Mouse (Mus musculus): ENCODE measurements around the gene Rem1. TPM values are rescaled to one million over a fixed set of nuclear protein-coding genes. Genes with fewer than 3 reads are reported as not detected.
A peak's percentile ranks its signal among the peaks of the same experiment; 100 is the strongest.
"Not testable (repeated sequence)": the region's sequence is repeated elsewhere in the genome, so short reads cannot be mapped to it uniquely, and the experiment has no call there.

Gene Rem1
- polyA plus RNA-seq, 1 experiment from 2014 or later, result 61.8 TPM

DNA sequence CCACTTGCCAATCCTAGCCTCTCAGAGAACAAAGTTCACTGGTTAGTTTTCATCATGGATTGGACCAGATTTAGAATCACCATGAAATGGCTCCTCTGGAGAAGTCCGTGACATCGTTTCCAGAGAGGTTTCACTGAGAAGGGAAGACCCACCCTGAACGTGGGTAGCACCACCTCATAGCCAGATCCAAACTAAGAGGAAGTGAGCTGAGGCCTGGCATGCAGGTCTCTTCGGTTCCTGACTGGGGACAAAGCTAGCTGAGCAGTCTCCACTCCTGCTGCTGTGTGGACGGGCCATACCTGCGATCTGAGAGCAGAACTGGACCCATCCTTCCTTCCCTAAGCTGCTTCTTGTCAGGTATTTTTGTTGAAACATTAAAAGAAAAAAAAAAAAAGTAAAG is 34.4 kb downstream of the Rem1 start:
- Histone ChIP-seq H3K36me3 (ENCODE audit: control insufficient read depth, insufficient read depth, low read length) (no peaks in the 10 kb centered on the region), H3K27ac (ENCODE audit: low read depth, low read length) (no peak overlapping the region), H3K9me3 (ENCODE audit: control insufficient read depth, low read length) (no peaks in the 10 kb centered on the region), H3K9ac (ENCODE audit: low read depth, low read length) (no peak overlapping the region), H3K27me3 (ENCODE audit: control insufficient read depth, insufficient read depth, low read length) (no peaks in the 10 kb centered on the region), H3K4me1 (ENCODE audit: control insufficient read depth, insufficient read depth, low read length) (no peaks in the 10 kb centered on the region), H3K4me3 (ENCODE audit: low read length) (no peak overlapping the region), H3K4me2 (replicated peaks; ENCODE audit: low read depth, low read length) (no peak overlapping the region)
- 79% methylated on average over 6 of the region's 6 CpGs for WGBS
- ATAC-seq (ENCODE audit: low FRiP score, low TSS enrichment), result no peak

DNA sequence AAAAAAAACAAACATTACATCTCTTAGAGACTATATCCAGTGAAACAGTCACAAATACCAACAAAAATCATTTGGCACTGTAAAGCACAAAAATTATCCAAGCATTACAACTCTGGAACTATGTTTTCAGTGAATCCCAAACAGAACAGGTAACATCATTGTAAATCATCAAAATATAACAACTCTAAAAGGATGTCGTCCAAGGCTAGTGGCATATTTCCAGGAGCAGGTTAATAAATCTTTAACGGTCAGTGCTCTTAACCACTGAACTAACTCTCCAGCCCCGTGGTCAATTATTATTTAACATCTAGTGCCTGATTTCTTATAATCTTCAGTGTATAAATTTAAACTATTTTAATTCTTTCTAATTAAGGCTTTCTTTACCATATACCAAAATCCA is 39.4 kb downstream of the Rem1 start:
- not testable (repeated sequence) for H3K4me1 ChIP-seq (ENCODE audit: control insufficient read depth, insufficient read depth, low read length); ATAC-seq (ENCODE audit: low FRiP score, low TSS enrichment); H3K4me3 ChIP-seq (ENCODE audit: low read length); H3K27ac ChIP-seq (ENCODE audit: low read depth, low read length); H3K27me3 ChIP-seq (ENCODE audit: control insufficient read depth, insufficient read depth, low read length); H3K9me3 ChIP-seq (ENCODE audit: control insufficient read depth, low read length); H3K36me3 ChIP-seq (ENCODE audit: control insufficient read depth, insufficient read depth, low read length); H3K9ac ChIP-seq (ENCODE audit: low read depth, low read length); H3K4me2 ChIP-seq (replicated peaks; ENCODE audit: low read depth, low read length)
- WGBS, result 55% methylated on average over 3 of the region's 3 CpGs

DNA sequence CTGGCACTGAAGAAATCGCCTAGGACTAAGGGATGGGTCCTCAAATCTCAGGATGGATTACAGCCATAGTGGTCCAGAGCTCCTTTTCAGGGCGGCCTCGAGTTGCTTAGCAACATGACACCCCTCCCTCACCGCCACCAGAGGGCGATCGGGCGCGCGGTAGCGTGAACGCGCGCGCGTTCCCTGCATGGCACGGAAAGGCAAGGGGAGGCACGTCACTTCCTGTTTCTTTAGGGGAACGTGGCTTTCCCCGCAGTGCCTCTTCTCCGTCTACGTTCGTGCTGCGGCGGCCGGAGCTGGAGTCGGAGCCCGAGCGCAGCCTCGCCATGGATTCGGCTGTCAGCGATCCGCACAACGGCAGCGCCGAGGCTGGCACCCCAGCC is 42.5 kb downstream of the Rem1 start, which contains the start of gene H13:
TSS of gene H13 (plus strand) at position 206 of the 383 bp plus-strand sequence.
- peak; percentile 80 for ATAC-seq (ENCODE audit: low FRiP score, low TSS enrichment)
- H3K4me2 ChIP-seq (replicated peaks; ENCODE audit: low read depth, low read length), result peak within 1 kb of the TSS; percentile 90
- H3K9ac ChIP-seq (ENCODE audit: low read depth, low read length), result peak within 1 kb of the TSS; percentile 98
- peak within 1 kb of the TSS; percentile 89 for H3K4me3 ChIP-seq (ENCODE audit: low read length)
- no peaks in the 10 kb centered on the region for H3K27me3 ChIP-seq (ENCODE audit: control insufficient read depth, insufficient read depth, low read length)
- peaks cover 35% of the 10 kb centered on the region for H3K4me1 ChIP-seq (ENCODE audit: control insufficient read depth, insufficient read depth, low read length)
- no peaks in the 10 kb centered on the region for H3K9me3 ChIP-seq (ENCODE audit: control insufficient read depth, low read length)
- peaks cover 22% of the 10 kb centered on the region for H3K36me3 ChIP-seq (ENCODE audit: control insufficient read depth, insufficient read depth, low read length)
- H3K27ac ChIP-seq (ENCODE audit: low read depth, low read length), result peak within 1 kb of the TSS; percentile 95
- 0% methylated on average over 35 of the region's 35 CpGs for WGBS

DNA sequence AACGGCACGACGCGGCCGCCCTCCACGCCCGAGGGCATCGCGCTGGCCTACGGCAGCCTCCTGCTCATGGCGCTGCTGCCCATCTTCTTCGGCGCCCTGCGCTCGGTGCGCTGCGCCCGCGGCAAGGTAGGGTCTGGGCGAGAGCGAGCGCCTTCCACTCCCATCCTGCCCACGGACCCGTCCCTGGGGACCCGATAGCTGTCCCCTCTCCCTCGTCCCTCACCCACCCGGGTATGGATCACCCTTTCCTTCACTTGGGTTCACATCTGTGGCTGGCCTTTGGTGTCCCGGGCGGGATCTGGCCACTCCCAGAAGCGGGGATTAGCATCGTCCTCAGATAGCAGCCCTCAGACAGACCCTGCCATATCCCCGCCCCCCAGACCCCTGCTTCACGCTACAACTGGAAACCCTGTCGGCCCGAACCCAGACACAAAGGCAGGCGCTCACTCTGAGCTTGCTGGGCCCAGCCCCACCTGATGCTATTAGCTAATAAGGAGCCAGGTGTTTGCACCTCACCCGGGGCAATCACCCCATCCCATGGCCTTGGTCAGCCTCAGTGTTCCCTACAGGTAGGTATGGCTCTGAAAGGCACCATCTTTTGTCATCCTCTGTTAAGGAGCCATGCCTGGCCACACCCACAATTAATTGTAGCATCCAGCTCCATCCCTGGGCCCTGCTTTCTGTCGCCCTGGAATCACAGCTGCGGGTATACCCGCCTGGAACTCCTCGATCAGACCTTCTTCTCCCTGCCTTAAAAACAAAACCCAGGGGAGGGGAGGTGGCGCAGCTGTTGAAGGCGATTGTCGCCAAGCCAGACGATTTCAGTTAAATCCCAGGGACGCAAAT is 43.1 kb downstream of the Rem1 start:
- Histone ChIP-seq H3K4me1 (ENCODE audit: control insufficient read depth, insufficient read depth, low read length) (peaks cover 36% of the 10 kb centered on the region), H3K27me3 (ENCODE audit: control insufficient read depth, insufficient read depth, low read length) (no peaks in the 10 kb centered on the region), H3K36me3 (ENCODE audit: control insufficient read depth, insufficient read depth, low read length) (peaks cover 27% of the 10 kb centered on the region), H3K9ac (ENCODE audit: low read depth, low read length) (peak overlapping the region; percentile 98), H3K9me3 (ENCODE audit: control insufficient read depth, low read length) (no peaks in the 10 kb centered on the region), H3K27ac (ENCODE audit: low read depth, low read length) (peak overlapping the region; percentile 95), H3K4me2 (replicated peaks; ENCODE audit: low read depth, low read length) (peak overlapping the region; percentile 90), H3K4me3 (ENCODE audit: low read length) (peak overlapping the region; percentile 89)
- under 1% methylated on average over 46 of the region's 46 CpGs for WGBS
- ATAC-seq (ENCODE audit: low FRiP score, low TSS enrichment), result peak; percentile 90

DNA sequence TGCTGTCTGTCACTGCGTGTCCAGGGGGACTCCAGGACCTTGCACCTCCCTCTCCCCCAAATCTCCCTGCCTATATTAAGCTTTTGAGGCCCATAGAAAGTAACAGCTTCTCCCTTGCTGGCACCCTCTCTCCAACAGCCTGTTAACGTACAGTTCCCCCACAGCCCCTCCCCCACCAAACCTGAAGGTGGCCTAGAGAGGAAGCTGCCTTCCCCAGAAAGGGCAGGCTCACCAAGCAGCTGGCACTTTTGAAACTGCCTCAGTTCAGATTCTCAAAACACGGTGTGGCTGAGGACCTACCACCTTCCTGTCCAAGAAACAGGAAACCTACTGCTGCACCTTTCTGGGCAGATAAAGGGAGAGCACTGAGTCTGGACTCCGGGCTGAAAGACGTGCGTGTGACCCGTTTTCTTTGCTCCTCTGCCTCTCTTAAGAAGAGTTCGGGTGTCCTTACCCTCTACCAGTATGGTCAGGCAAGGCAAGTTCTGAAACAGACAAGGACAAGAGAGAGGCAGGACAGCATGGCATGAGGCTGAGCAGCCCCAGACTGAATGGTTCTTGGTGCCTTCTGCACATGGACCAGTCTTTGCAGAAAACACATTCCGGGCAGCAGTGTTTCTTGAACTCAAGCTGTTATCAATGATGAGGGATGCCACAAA is 44.4 kb downstream of the Rem1 start:
- peaks cover 40% of the 10 kb centered on the region for H3K36me3 ChIP-seq (ENCODE audit: control insufficient read depth, insufficient read depth, low read length)
- peak overlapping the region; percentile 95; the same call in 1 of the 2 replicates for H3K27ac ChIP-seq (ENCODE audit: low read depth, low read length)
- ATAC-seq (ENCODE audit: low FRiP score, low TSS enrichment), result no peak
- H3K4me2 ChIP-seq (replicated peaks; ENCODE audit: low read depth, low read length), result peak overlapping the region; percentile 90
- WGBS, result 37% methylated on average over 9 of the region's 9 CpGs
- H3K4me1 ChIP-seq (ENCODE audit: control insufficient read depth, insufficient read depth, low read length), result peaks cover 36% of the 10 kb centered on the region
- H3K9me3 ChIP-seq (ENCODE audit: control insufficient read depth, low read length), result no peaks in the 10 kb centered on the region
- H3K27me3 ChIP-seq (ENCODE audit: control insufficient read depth, insufficient read depth, low read length), result no peaks in the 10 kb centered on the region
- H3K4me3 ChIP-seq (ENCODE audit: low read length), result peak overlapping the region; percentile 89
- peak overlapping the region; percentile 98 for H3K9ac ChIP-seq (ENCODE audit: low read depth, low read length)

DNA sequence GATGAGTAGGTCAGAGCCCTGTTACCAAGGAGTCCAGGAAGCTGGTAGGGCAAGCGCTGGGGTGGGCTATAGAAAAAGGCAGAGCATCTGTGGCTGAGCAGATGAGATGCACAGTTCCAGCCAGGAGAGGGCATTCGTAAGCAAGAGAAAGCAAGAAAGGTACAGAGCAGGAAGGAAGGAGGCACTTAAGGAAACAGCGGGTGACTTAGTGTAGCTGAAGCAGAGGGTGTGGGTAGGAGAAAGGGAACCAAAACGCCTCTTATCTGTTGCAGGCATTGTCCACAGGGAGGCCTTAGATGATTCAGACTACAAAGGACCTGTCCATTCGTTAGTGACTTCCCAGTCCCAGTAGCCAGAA is 44.9 kb downstream of the Rem1 start:
- ATAC-seq (ENCODE audit: low FRiP score, low TSS enrichment), result peak; percentile 19; the same call in 1 of the 2 replicates
- 30% methylated on average over 5 of the region's 5 CpGs for WGBS
- Histone ChIP-seq H3K4me3 (ENCODE audit: low read length) (peak overlapping the region; percentile 89), H3K36me3 (ENCODE audit: control insufficient read depth, insufficient read depth, low read length) (peaks cover 45% of the 10 kb centered on the region), H3K27me3 (ENCODE audit: control insufficient read depth, insufficient read depth, low read length) (no peaks in the 10 kb centered on the region), H3K27ac (ENCODE audit: low read depth, low read length) (no peak overlapping the region), H3K4me1 (ENCODE audit: control insufficient read depth, insufficient read depth, low read length) (peaks cover 36% of the 10 kb centered on the region), H3K9ac (ENCODE audit: low read depth, low read length) (peak overlapping the region; percentile 98), H3K9me3 (ENCODE audit: control insufficient read depth, low read length) (no peaks in the 10 kb centered on the region), H3K4me2 (replicated peaks; ENCODE audit: low read depth, low read length) (peak overlapping the region; percentile 90)

DNA sequence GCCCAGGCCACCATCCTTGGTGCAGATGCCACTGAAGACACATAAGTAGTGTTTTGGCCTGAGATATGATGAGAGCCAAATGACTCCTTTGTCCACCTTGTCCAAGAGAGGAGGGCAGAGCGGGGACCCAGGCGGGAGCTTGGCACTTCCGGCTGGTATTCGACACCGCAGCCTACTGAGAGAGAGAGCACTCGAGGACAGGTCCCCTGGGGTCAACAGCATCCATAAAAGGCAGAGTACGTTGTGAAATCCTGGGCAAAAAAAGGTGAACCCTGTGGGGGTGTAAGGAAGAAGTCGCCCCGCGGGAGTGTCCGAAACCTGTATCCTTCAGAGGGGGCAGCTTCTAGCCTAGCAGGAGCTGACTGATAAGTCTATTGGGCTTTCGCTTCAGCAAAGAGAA is 45.4 kb downstream of the Rem1 start:
- H3K27ac ChIP-seq (ENCODE audit: low read depth, low read length), result no peak overlapping the region
- 62% methylated on average over 12 of the region's 12 CpGs for whole genome bisulfite sequencing
- ATAC-seq (ENCODE audit: low FRiP score, low TSS enrichment), result no peak
- H3K4me2 ChIP-seq (replicated peaks; ENCODE audit: low read depth, low read length), result peak overlapping the region; percentile 90
- peak overlapping the region; percentile 89; the same call in 1 of the 2 replicates for H3K4me3 ChIP-seq (ENCODE audit: low read length)
- H3K27me3 ChIP-seq (ENCODE audit: control insufficient read depth, insufficient read depth, low read length), result no peaks in the 10 kb centered on the region
- peaks cover 50% of the 10 kb centered on the region for H3K36me3 ChIP-seq (ENCODE audit: control insufficient read depth, insufficient read depth, low read length)
- peak overlapping the region; percentile 98; the same call in 1 of the 2 replicates for H3K9ac ChIP-seq (ENCODE audit: low read depth, low read length)
- H3K4me1 ChIP-seq (ENCODE audit: control insufficient read depth, insufficient read depth, low read length), result peaks cover 36% of the 10 kb centered on the region
- no peaks in the 10 kb centered on the region for H3K9me3 ChIP-seq (ENCODE audit: control insufficient read depth, low read length)

DNA sequence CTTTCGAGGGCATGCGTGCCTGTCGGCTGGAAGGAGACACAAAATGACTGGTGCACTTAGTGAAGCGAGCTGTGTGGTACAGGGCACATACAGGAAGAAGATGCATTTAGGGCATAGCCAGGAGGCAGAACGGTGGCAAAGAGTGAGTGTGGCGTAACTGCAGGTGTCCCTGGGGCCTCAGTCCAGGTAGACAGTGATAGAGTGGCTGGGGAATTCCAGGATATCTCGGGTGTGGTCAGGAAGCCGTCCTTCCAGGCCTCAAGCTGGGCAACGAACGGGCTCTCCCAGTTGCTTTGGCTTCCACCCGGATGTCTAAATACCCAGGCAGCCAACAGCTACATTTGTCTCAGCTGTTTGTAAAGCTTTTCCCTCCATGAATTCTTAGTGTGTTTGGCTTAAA is 47.4 kb downstream of the Rem1 start:
- no peak overlapping the region for H3K27ac ChIP-seq (ENCODE audit: low read depth, low read length)
- 80% methylated on average over 11 of the region's 11 CpGs for whole genome bisulfite sequencing
- H3K4me3 ChIP-seq (ENCODE audit: low read length), result no peak overlapping the region
- H3K9ac ChIP-seq (ENCODE audit: low read depth, low read length), result no peak overlapping the region
- H3K4me1 ChIP-seq (ENCODE audit: control insufficient read depth, insufficient read depth, low read length), result peaks cover 40% of the 10 kb centered on the region
- ATAC-seq (ENCODE audit: low FRiP score, low TSS enrichment), result no peak
- H3K27me3 ChIP-seq (ENCODE audit: control insufficient read depth, insufficient read depth, low read length), result no peaks in the 10 kb centered on the region
- H3K36me3 ChIP-seq (ENCODE audit: control insufficient read depth, insufficient read depth, low read length), result peaks cover 66% of the 10 kb centered on the region
- no peaks in the 10 kb centered on the region for H3K9me3 ChIP-seq (ENCODE audit: control insufficient read depth, low read length)
- H3K4me2 ChIP-seq (replicated peaks; ENCODE audit: low read depth, low read length), result no peak overlapping the region

DNA sequence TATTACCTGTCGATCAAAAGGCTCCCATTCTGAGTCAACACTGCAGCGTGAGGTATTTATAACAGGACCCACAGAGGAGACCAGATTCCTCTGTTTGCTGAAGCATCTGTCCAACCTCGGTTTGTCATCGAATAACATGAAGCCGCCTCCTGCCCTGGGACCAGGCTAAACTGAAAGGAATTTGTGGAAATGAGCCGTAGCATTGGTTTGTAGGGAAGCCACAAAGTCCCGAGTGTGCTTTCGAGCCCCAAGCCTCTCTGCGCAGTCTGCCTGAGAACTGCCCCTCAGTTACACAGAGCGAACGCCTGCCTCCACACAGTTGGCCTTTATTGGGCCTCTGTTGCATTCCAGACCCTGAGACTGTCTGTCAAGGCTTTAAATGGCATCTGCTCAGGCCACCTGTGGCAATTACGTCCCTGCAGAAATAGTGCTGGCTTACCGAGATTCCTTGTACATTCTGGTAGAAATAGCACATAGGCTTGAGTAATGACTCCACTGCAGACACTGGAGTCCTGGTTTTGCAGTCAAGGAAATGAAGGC is 48.6 kb downstream of the Rem1 start:
- Histone ChIP-seq H3K27ac (ENCODE audit: low read depth, low read length) (no peak overlapping the region), H3K9me3 (ENCODE audit: control insufficient read depth, low read length) (no peaks in the 10 kb centered on the region), H3K9ac (ENCODE audit: low read depth, low read length) (no peak overlapping the region), H3K4me2 (replicated peaks; ENCODE audit: low read depth, low read length) (no peak overlapping the region), H3K4me3 (ENCODE audit: low read length) (no peak overlapping the region), H3K36me3 (ENCODE audit: control insufficient read depth, insufficient read depth, low read length) (peaks cover 78% of the 10 kb centered on the region), H3K4me1 (ENCODE audit: control insufficient read depth, insufficient read depth, low read length) (peaks cover 39% of the 10 kb centered on the region), H3K27me3 (ENCODE audit: control insufficient read depth, insufficient read depth, low read length) (no peaks in the 10 kb centered on the region)
- 74% methylated on average over 13 of the region's 13 CpGs for WGBS
- no peak for ATAC-seq (ENCODE audit: low FRiP score, low TSS enrichment)

Measured in kidney, embryonic 14.5 days (tissue).